Mouse (Mus musculus) layer of hippocampus, postnatal 10 days (tissue): ENCODE data around the gene Cryaa. TPM values are rescaled to one million over a fixed set of nuclear protein-coding genes. Genes with fewer than 3 reads are reported as not detected.
"Not testable (repeated sequence)": the region's sequence is repeated elsewhere in the genome, so short reads cannot be mapped to it uniquely, and the experiment has no call there.

Experiments used
- DNase-seq, 2 experiments: peaks; one replicate each; pipeline ENCODE4 v3.0.0; 2021; ENCODE audit warnings: low spot score in 2 of 2
- total RNA-seq, 2 experiments: library from RNA; stranded (reverse); gene quantifications; 2 replicates each; pipeline ENCODE4 v1.2.3; 2021

The Cryaa gene
- total RNA-seq, 2 experiments from 2014 or later = 0.57 to 0.80 TPM

- peak; percentile 98 to 99 for DNase-seq
These were observed 19.0 kb upstream of the Cryaa start, which contains the start of gene U2af1 for GRCm38 (mm10) chr17:31658468-31659185. TSS of gene U2af1 (minus strand) at chr17:31658892.

GRCm38 (mm10) chr17:31660661-31661250 lies 16.9 kb upstream of the Cryaa start:
- peak; percentile 75 to 80 for DNase-seq

GRCm38 (mm10) chr17:31662855-31663254 lies 14.8 kb upstream of the Cryaa start:
- no peak for DNase-seq

- DNase-seq = peak; percentile 84
These were observed 12.8 kb upstream of the Cryaa start for GRCm38 (mm10) chr17:31664760-31665159.

- DNase-seq = no peak
These were observed 9.3 kb upstream of the Cryaa start for GRCm38 (mm10) chr17:31668306-31668705.

GRCm38 (mm10) chr17:31670163-31670562 lies 7.4 kb upstream of the Cryaa start:
- peak in 1 of 2 experiments; percentile 25 for DNase-seq

- DNase-seq = no peak
These were observed 5.9 kb upstream of the Cryaa start for GRCm38 (mm10) chr17:31671698-31672097.

- no peak for DNase-seq
These were observed 5.3 kb upstream of the Cryaa start for GRCm38 (mm10) chr17:31672279-31672678.

GRCm38 (mm10) chr17:31674426-31674825 lies 3.2 kb upstream of the Cryaa start:
- DNase-seq = no peak

- no peak for DNase-seq
These were observed 2.8 kb downstream of the Cryaa start for GRCm38 (mm10) chr17:31680450-31680849.

GRCm38 (mm10) chr17:31685514-31686224 lies 8.1 kb downstream of the Cryaa start:
- peak; percentile 91 to 92 for DNase-seq

GRCm38 (mm10) chr17:31686225-31686564 lies 8.6 kb downstream of the Cryaa start:
- DNase-seq = peak; percentile 13 to 25

- DNase-seq = no peak
These were observed 10.5 kb downstream of the Cryaa start for GRCm38 (mm10) chr17:31688112-31688511.

GRCm38 (mm10) chr17:31689606-31690005 lies 12.0 kb downstream of the Cryaa start:
- no peak for DNase-seq

- no peak for DNase-seq
These were observed 15.3 kb downstream of the Cryaa start for GRCm38 (mm10) chr17:31692918-31693317.

- peak; percentile 79 to 86 for DNase-seq
These were observed 15.9 kb downstream of the Cryaa start for GRCm38 (mm10) chr17:31693330-31694022.

- DNase-seq = no peak
These were observed 16.4 kb downstream of the Cryaa start for GRCm38 (mm10) chr17:31694023-31694376.

GRCm38 (mm10) chr17:31694949-31695348 lies 17.3 kb downstream of the Cryaa start:
- DNase-seq = no peak

- not testable (repeated sequence) for DNase-seq
These were observed 17.7 kb downstream of the Cryaa start for GRCm38 (mm10) chr17:31695356-31695755.

- peak; percentile 12 to 24 for DNase-seq
These were observed 20.7 kb downstream of the Cryaa start for GRCm38 (mm10) chr17:31698347-31698746.

- DNase-seq = peak in 1 of 2 experiments; percentile 24
These were observed 25.8 kb downstream of the Cryaa start for GRCm38 (mm10) chr17:31703276-31703980.
